Mouse (Mus musculus) kidney, postnatal 36 days (tissue): Measurements from ENCODE around the gene Mag.
A peak's percentile ranks its signal among the peaks of the same experiment; 100 is the strongest.

Experiments
- DNase-seq, 2 experiments: peaks; one replicate each; pipeline ENCODE4 v3.0.0; 2021 to 2022; ENCODE audit warnings: mixed read lengths in 2 of 2

The Mag gene

DNA sequence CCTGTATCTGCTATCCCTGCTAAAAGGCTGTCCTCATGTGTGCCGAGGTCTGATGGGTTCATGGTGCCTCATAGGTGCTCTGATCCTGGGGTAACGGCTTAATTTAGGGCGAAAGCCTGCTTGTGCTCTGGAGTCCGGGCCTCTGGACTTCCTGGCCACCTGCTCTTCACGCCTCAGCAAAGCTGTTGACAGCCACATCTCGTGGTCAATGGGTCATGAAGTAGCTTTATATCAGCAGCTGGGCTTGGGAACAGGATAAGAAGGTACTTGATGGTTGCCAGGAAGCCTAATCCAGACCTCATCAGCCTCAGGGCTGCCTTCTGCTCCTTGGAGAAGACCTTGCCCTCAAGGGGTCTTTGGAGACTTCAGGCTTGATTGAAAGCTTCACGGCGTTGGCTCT, 51.3 kb downstream of the Mag start:
- no peak for DNase-seq

GRCm38 (mm10) chr7:30861464-30861863, 53.2 kb downstream of the Mag start, which contains the start of gene Ffar1:
TSS of gene Ffar1 (minus strand) at chr7:30861564.
- no peak for DNase-seq

GRCm38 (mm10) chr7:30859635-30860402, 54.9 kb downstream of the Mag start:
- DNase-seq: peak; percentile 27 to 67

DNA sequence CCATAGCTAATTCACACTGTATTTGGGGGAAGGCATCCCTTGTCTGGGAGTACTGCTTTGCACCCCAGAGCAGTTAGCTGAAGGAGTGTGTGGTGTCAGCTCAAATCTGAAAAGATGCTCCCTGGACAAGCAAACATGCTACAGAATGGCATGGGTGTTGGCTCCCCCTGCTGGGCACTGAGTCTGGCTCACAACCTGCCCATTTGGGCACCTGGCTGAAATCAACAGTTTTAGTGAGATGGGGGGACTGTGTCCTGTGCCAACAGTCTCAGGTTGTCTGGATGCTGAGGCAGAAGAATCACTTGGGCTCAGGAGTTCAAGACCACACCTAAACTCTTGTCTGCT, 55.4 kb downstream of the Mag start:
- peak; percentile 79 to 93 for DNase-seq

DNA sequence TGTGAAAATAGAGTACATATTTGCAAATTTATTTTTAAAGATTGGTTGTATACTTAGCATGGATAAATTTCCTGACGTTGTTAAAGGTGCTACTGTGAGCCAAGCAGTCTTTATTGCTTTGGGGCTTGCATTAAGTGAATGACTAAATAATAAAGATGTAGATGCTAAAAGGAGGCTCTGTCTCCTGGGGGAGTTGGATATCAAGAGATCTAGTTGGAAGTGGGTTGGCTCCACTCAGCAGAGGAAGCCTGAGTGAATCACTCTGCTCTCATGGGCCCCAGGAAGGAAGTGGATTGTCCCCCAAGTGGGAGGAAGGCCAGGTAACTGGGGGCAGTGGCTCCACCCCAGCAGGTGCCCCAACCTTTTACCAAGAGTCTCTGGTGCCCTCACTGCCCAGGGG, 56.9 kb downstream of the Mag start:
- no peak for DNase-seq

DNA sequence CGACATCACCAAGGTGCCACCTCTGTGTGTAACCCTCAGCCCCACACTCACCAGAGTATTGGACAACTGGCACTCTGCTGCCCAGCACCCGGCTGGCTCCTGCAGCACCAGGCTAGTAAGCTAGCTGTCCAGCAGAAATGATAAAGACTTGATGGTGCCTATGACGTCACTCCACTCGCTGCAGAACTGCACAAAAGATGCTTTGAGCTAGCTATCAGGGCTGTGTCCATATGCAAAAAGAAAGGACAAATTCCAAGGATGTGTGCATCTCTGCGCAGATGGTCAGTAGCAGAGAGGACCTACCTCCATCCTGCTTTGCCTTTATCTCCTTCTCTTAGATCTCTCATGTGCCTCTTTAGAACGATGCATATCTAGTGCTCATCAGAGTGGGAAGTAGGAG, 58.6 kb downstream of the Mag start, which contains the start of gene Ffar3:
TSS of gene Ffar3 (minus strand) at position 101 of the 400 bp plus-strand sequence.
- no peak for DNase-seq

GRCm38 (mm10) chr7:30851421-30851820, 63.3 kb downstream of the Mag start:
- DNase-seq: no peak
